Mouse (Mus musculus): ENCODE measurements around the gene Psmg4. TPM values are rescaled to one million over a fixed set of nuclear protein-coding genes. Genes with fewer than 3 reads are reported as not detected.

The Psmg4 gene
- polyA plus RNA-seq, 1 experiment from 2014 or later, result 79.2 TPM

GRCm38 (mm10) chr13:34150271-34151027 lies 12.3 kb upstream of the Psmg4 start:
- ATAC-seq (ENCODE audit: low FRiP score, low TSS enrichment) (no peak), DNase-seq (peak; percentile 83)
- no peaks in the 10 kb centered on the region for H3K27me3 ChIP-seq (ENCODE audit: control insufficient read depth, insufficient read depth, low read length)
- peaks cover 33% of the 10 kb centered on the region for H3K4me1 ChIP-seq (ENCODE audit: control insufficient read depth, insufficient read depth, low read length)
- WGBS, result 7% methylated on average over 19 of the region's 19 CpGs
- peak overlapping the region; percentile 60 for H3K9ac ChIP-seq (replicated peaks; ENCODE audit: low read length)
- peak overlapping the region; percentile 60 for H3K4me2 ChIP-seq (ENCODE audit: low read length)
- H3K4me3 ChIP-seq (replicated peaks; ENCODE audit: low read depth, low read length), result peak overlapping the region; percentile 32
- no peaks in the 10 kb centered on the region for H3K9me3 ChIP-seq (ENCODE audit: control insufficient read depth, low read length)
- H3K36me3 ChIP-seq (ENCODE audit: control insufficient read depth, insufficient read depth, low read length), result no peaks in the 10 kb centered on the region
- H3K27ac ChIP-seq (replicated peaks; ENCODE audit: low read depth, low read length), result peak overlapping the region; percentile 97

- Histone ChIP-seq H3K4me1 (ENCODE audit: control insufficient read depth, insufficient read depth, low read length) (peaks cover 32% of the 10 kb centered on the region), H3K9me3 (ENCODE audit: control insufficient read depth, low read length) (no peaks in the 10 kb centered on the region), H3K4me3 (replicated peaks; ENCODE audit: low read depth, low read length) (no peak overlapping the region), H3K27me3 (ENCODE audit: control insufficient read depth, insufficient read depth, low read length) (no peaks in the 10 kb centered on the region), H3K27ac (replicated peaks; ENCODE audit: low read depth, low read length) (peak overlapping the region; percentile 97; the same call in 1 of the 2 replicates), H3K36me3 (ENCODE audit: control insufficient read depth, insufficient read depth, low read length) (no peaks in the 10 kb centered on the region), H3K4me2 (ENCODE audit: low read length) (no peak overlapping the region), H3K9ac (replicated peaks; ENCODE audit: low read length) (no peak overlapping the region)
- DNase-seq (no peak), ATAC-seq (ENCODE audit: low FRiP score, low TSS enrichment) (no peak)
- 92% methylated on average over 1 of the region's 1 CpGs for WGBS
Measured at GRCm38 (mm10) chr13:34151425-34151824, 11.3 kb upstream of the Psmg4 start.

- Histone ChIP-seq H3K4me3 (replicated peaks; ENCODE audit: low read depth, low read length) (no peak overlapping the region), H3K27me3 (ENCODE audit: control insufficient read depth, insufficient read depth, low read length) (no peaks in the 10 kb centered on the region), H3K27ac (replicated peaks; ENCODE audit: low read depth, low read length) (no peak overlapping the region), H3K4me2 (ENCODE audit: low read length) (no peak overlapping the region), H3K9me3 (ENCODE audit: control insufficient read depth, low read length) (no peaks in the 10 kb centered on the region), H3K4me1 (ENCODE audit: control insufficient read depth, insufficient read depth, low read length) (peaks cover 26% of the 10 kb centered on the region), H3K36me3 (ENCODE audit: control insufficient read depth, insufficient read depth, low read length) (no peaks in the 10 kb centered on the region), H3K9ac (replicated peaks; ENCODE audit: low read length) (no peak overlapping the region)
- DNase-seq, result no peak
- 78% methylated on average over 7 of the region's 7 CpGs for WGBS
- ATAC-seq (ENCODE audit: low FRiP score, low TSS enrichment), result no peak
Measured at GRCm38 (mm10) chr13:34152695-34153094, 10.1 kb upstream of the Psmg4 start.

- no peak for ATAC-seq (ENCODE audit: low FRiP score, low TSS enrichment)
- no peaks in the 10 kb centered on the region for H3K9me3 ChIP-seq (ENCODE audit: control insufficient read depth, low read length)
- 76% methylated on average over 4 of the region's 5 CpGs for WGBS
- H3K27ac ChIP-seq (replicated peaks; ENCODE audit: low read depth, low read length), result 0 out of 2 replicates have a peak overlapping the region, but pooled peaks have one; percentile 43
- H3K4me3 ChIP-seq (replicated peaks; ENCODE audit: low read depth, low read length), result no peak overlapping the region
- peaks cover 19% of the 10 kb centered on the region for H3K4me1 ChIP-seq (ENCODE audit: control insufficient read depth, insufficient read depth, low read length)
- H3K9ac ChIP-seq (replicated peaks; ENCODE audit: low read length), result no peak overlapping the region
- H3K36me3 ChIP-seq (ENCODE audit: control insufficient read depth, insufficient read depth, low read length), result no peaks in the 10 kb centered on the region
- no peak for DNase-seq
- H3K27me3 ChIP-seq (ENCODE audit: control insufficient read depth, insufficient read depth, low read length), result no peaks in the 10 kb centered on the region
- H3K4me2 ChIP-seq (ENCODE audit: low read length), result no peak overlapping the region
Measured at GRCm38 (mm10) chr13:34153254-34154011, 9.3 kb upstream of the Psmg4 start.

GRCm38 (mm10) chr13:34154217-34154930 lies 8.4 kb upstream of the Psmg4 start:
- DNase-seq (peak; percentile 87), ATAC-seq (ENCODE audit: low FRiP score, low TSS enrichment) (peak; percentile 43; the same call in 1 of the 2 replicates)
- H3K9me3 ChIP-seq (ENCODE audit: control insufficient read depth, low read length), result no peaks in the 10 kb centered on the region
- H3K27me3 ChIP-seq (ENCODE audit: control insufficient read depth, insufficient read depth, low read length), result no peaks in the 10 kb centered on the region
- H3K9ac ChIP-seq (replicated peaks; ENCODE audit: low read length), result peak overlapping the region; percentile 6; the same call in 1 of the 2 replicates
- H3K36me3 ChIP-seq (ENCODE audit: control insufficient read depth, insufficient read depth, low read length), result no peaks in the 10 kb centered on the region
- H3K4me1 ChIP-seq (ENCODE audit: control insufficient read depth, insufficient read depth, low read length), result peaks cover 17% of the 10 kb centered on the region
- H3K4me2 ChIP-seq (ENCODE audit: low read length), result peak overlapping the region; percentile 43
- H3K27ac ChIP-seq (replicated peaks; ENCODE audit: low read depth, low read length), result peak overlapping the region; percentile 66
- peak overlapping the region; percentile 3; the same call in 1 of the 2 replicates for H3K4me3 ChIP-seq (replicated peaks; ENCODE audit: low read depth, low read length)
- WGBS, result 44% methylated on average over 13 of the region's 13 CpGs

GRCm38 (mm10) chr13:34154931-34155272 lies 7.9 kb upstream of the Psmg4 start:
- peak overlapping the region; percentile 43 for H3K4me2 ChIP-seq (ENCODE audit: low read length)
- no peaks in the 10 kb centered on the region for H3K36me3 ChIP-seq (ENCODE audit: control insufficient read depth, insufficient read depth, low read length)
- DNase-seq (peak; percentile 89), ATAC-seq (ENCODE audit: low FRiP score, low TSS enrichment) (peak; percentile 56; the same call in 1 of the 2 replicates)
- H3K4me1 ChIP-seq (ENCODE audit: control insufficient read depth, insufficient read depth, low read length), result peaks cover 12% of the 10 kb centered on the region
- H3K9ac ChIP-seq (replicated peaks; ENCODE audit: low read length), result peak overlapping the region; percentile 6; the same call in 1 of the 2 replicates
- peak overlapping the region; percentile 66 for H3K27ac ChIP-seq (replicated peaks; ENCODE audit: low read depth, low read length)
- 29% methylated on average over 3 of the region's 3 CpGs for WGBS
- peak overlapping the region; percentile 3; the same call in 1 of the 2 replicates for H3K4me3 ChIP-seq (replicated peaks; ENCODE audit: low read depth, low read length)
- no peaks in the 10 kb centered on the region for H3K9me3 ChIP-seq (ENCODE audit: control insufficient read depth, low read length)
- H3K27me3 ChIP-seq (ENCODE audit: control insufficient read depth, insufficient read depth, low read length), result no peaks in the 10 kb centered on the region

- 61% methylated on average over 8 of the region's 8 CpGs for WGBS
- H3K9ac ChIP-seq (replicated peaks; ENCODE audit: low read length), result no peak overlapping the region
- peaks cover 3% of the 10 kb centered on the region; the same call in 1 of the 2 replicates for H3K4me1 ChIP-seq (ENCODE audit: control insufficient read depth, insufficient read depth, low read length)
- DNase-seq (no peak), ATAC-seq (ENCODE audit: low FRiP score, low TSS enrichment) (no peak)
- H3K36me3 ChIP-seq (ENCODE audit: control insufficient read depth, insufficient read depth, low read length), result no peaks in the 10 kb centered on the region
- no peaks in the 10 kb centered on the region for H3K9me3 ChIP-seq (ENCODE audit: control insufficient read depth, low read length)
- H3K4me3 ChIP-seq (replicated peaks; ENCODE audit: low read depth, low read length), result no peak overlapping the region
- H3K27me3 ChIP-seq (ENCODE audit: control insufficient read depth, insufficient read depth, low read length), result no peaks in the 10 kb centered on the region
- no peak overlapping the region for H3K27ac ChIP-seq (replicated peaks; ENCODE audit: low read depth, low read length)
- no peak overlapping the region for H3K4me2 ChIP-seq (ENCODE audit: low read length)
Measured at GRCm38 (mm10) chr13:34156133-34156839, 6.5 kb upstream of the Psmg4 start.

GRCm38 (mm10) chr13:34156840-34157185 lies 6.0 kb upstream of the Psmg4 start:
- WGBS, result 80% methylated on average over 2 of the region's 2 CpGs
- Histone ChIP-seq H3K36me3 (ENCODE audit: control insufficient read depth, insufficient read depth, low read length) (no peaks in the 10 kb centered on the region), H3K4me1 (ENCODE audit: control insufficient read depth, insufficient read depth, low read length) (peaks cover 3% of the 10 kb centered on the region; the same call in 1 of the 2 replicates), H3K4me2 (ENCODE audit: low read length) (no peak overlapping the region), H3K27me3 (ENCODE audit: control insufficient read depth, insufficient read depth, low read length) (no peaks in the 10 kb centered on the region), H3K9ac (replicated peaks; ENCODE audit: low read length) (no peak overlapping the region), H3K9me3 (ENCODE audit: control insufficient read depth, low read length) (no peaks in the 10 kb centered on the region), H3K4me3 (replicated peaks; ENCODE audit: low read depth, low read length) (no peak overlapping the region), H3K27ac (replicated peaks; ENCODE audit: low read depth, low read length) (no peak overlapping the region)
- ATAC-seq (ENCODE audit: low FRiP score, low TSS enrichment), result no peak
- peak; percentile 54 for DNase-seq
